Mouse (Mus musculus) megakaryocyte, adult 5-6 weeks (primary cell): Measurements from ENCODE around the gene Gpr21. TPM values are rescaled to one million over a fixed set of nuclear protein-coding genes. Genes with fewer than 3 reads are reported as not detected.

Source experiments
- ATAC-seq: 2 replicates; pipeline ENCODE4 v1.8.0; 2016; ENCODE audit warnings: mild to moderate bottlenecking, inconsistent platforms; ENCODE audit not compliant: poor library complexity, severe bottlenecking
- total RNA-seq, 2 experiments: library from RNA; stranded (forward) in 1 of 2; stranded (reverse) in 1 of 2; fragments of 153-499, 151-499 nt in 1 of 2; fragments of 221-1000, 200-1000 nt in 1 of 2; gene quantifications; 2 replicates each; pipeline versions ENCODE4 v1.2.3 to v1.2.4; 2015 to 2017

The Gpr21 gene
- total RNA-seq, 2 experiments from 2014 or later, result 0.69 to 0.84 TPM

- ATAC-seq, result no peak
These were observed 53.8 kb downstream of the Gpr21 start for GRCm38 (mm10) chr2:37569888-37570287.

Other genes with a start within 250 kb of the Gpr21 start
- gene Olfr368, start 189.8 kb upstream of the Gpr21 start, total RNA-seq (2015), result not detected in 2 replicates
- not detected in 2 replicates for gene Olfr368, start 189.8 kb upstream of the Gpr21 start, total RNA-seq (2017)
- 17.6 and 23.0 TPM in 2 replicates for gene Pdcl, start 157.0 kb upstream of the Gpr21 start, total RNA-seq (2015)
- gene Pdcl, start 157.0 kb upstream of the Gpr21 start, total RNA-seq (2017), result 75.0 and 84.4 TPM in 2 replicates
- 30.6 and 31.1 TPM in 2 replicates for gene Rc3h2, start 93.4 kb upstream of the Gpr21 start, total RNA-seq (2015)
- gene Rc3h2, start 93.4 kb upstream of the Gpr21 start, total RNA-seq (2017), result 37.3 and 42.5 TPM in 2 replicates
- 6.2 and 6.4 TPM in 2 replicates for gene Zbtb26, start 73.2 kb upstream of the Gpr21 start, total RNA-seq (2015)
- gene Zbtb26, start 73.2 kb upstream of the Gpr21 start, total RNA-seq (2017), result 5.9 and 6.3 TPM in 2 replicates
- 16.2 and 18.4 TPM in 2 replicates for gene Zbtb6, start 73.2 kb upstream of the Gpr21 start, total RNA-seq (2015)
- gene Zbtb6, start 73.2 kb upstream of the Gpr21 start, total RNA-seq (2017), result 23.1 and 24.8 TPM in 2 replicates
- 21.6 and 28.3 TPM in 2 replicates for gene Rabgap1, start 73.1 kb upstream of the Gpr21 start, total RNA-seq (2015)
- gene Rabgap1, start 73.1 kb upstream of the Gpr21 start, total RNA-seq (2017), result 29.9 and 37.6 TPM in 2 replicates
- gene Strbp, start 187.5 kb downstream of the Gpr21 start, total RNA-seq (2015), result 13.5 and 19.3 TPM in 2 replicates
- 15.8 and 22.2 TPM in 2 replicates for gene Strbp, start 187.5 kb downstream of the Gpr21 start, total RNA-seq (2017)